Mouse (Mus musculus): ENCODE data around the gene Sdf4.

GRCm38 (mm10) chr4:156050391-156050980 lies 57.8 kb downstream of the Sdf4 start:
- TF ChIP-seq CTCF (IDR thresholded peaks at IDR 0.05; ENCODE audit: low read depth, low read length) (no peak), GATA2 (IDR thresholded peaks at IDR 0.05; ENCODE audit: borderline replicate concordance, low read depth, low read length) (no peak), GATA1 (IDR thresholded peaks at IDR 0.05; ENCODE audit: borderline replicate concordance, low read length) (no peak), TAL1 (conservative IDR thresholded peaks at IDR 0.05; ENCODE audit: low read depth, low read length) (no peak)
